Mouse (Mus musculus): ENCODE measurements around the gene Bcl2l1.

The Bcl2l1 gene

GRCm38 (mm10) chr2:152736090-152736601 is 95.4 kb downstream of the Bcl2l1 start, which contains the start of gene Id1:
Gene Id1, plus strand, starts transcription at chr2:152736251.
- peak; percentile 91 to 96 for DNase-seq

GRCm38 (mm10) chr2:152734984-152735383 is 96.5 kb downstream of the Bcl2l1 start:
- DNase-seq = peak; percentile 99

GRCm38 (mm10) chr2:152734501-152734900 is 97.0 kb downstream of the Bcl2l1 start:
- no peak for DNase-seq

- DNase-seq = peak in 1 of 2 experiments; percentile 45
Observed at GRCm38 (mm10) chr2:152733201-152733600, 98.3 kb downstream of the Bcl2l1 start.
